Mouse (Mus musculus): ENCODE data around the gene Zc2hc1c.

- TF ChIP-seq POLR2A (IDR thresholded peaks at IDR 0.05; ENCODE audit: borderline replicate concordance, insufficient read depth, low read length) (no peak), CTCF (IDR thresholded peaks at IDR 0.05; ENCODE audit: borderline replicate concordance, insufficient read depth, low read depth, low read length) (no peak)
Observed at GRCm38 (mm10) chr12:85344252-85344651, 55.9 kb downstream of the Zc2hc1c start.
